Mouse (Mus musculus) cortical plate, adult 2 months (tissue): Measurements from ENCODE around the gene Lgr6. TPM values are rescaled to one million over a fixed set of nuclear protein-coding genes. Genes with fewer than 3 reads are reported as not detected.

ENCODE experiments used
- H3K27ac ChIP-seq: fragments of 200-500 bp; 2 replicates; pipeline ENCODE4 v1.5.1; 2012; ENCODE audit warnings: low read length, control low read depth, inconsistent platforms; ENCODE audit not compliant: insufficient read depth
- H3K4me1 ChIP-seq: fragments of 200-500 bp; 2 replicates; pipeline ENCODE4 v1.6.1; 2011; ENCODE audit warnings: low read length; ENCODE audit not compliant: control insufficient read depth, insufficient read depth
- H3K4me3 ChIP-seq: fragments of 200-500 bp; 2 replicates; pipeline ENCODE4 v1.5.1; 2011; ENCODE audit warnings: mild to moderate bottlenecking, low read length, control low read depth; ENCODE audit not compliant: insufficient read depth
- CTCF ChIP-seq: fragments of 200-500 bp; IDR thresholded peaks from 2 replicates; pipeline ENCODE4 v1.5.1; 2011; ENCODE audit warnings: mild to moderate bottlenecking, control low read depth, low read length; ENCODE audit not compliant: insufficient read depth; ENCODE audit errors: extremely low read depth
- POLR2A ChIP-seq: fragments of 200-500 bp; IDR thresholded peaks from 2 replicates; pipeline ENCODE4 v1.6.1; 2011; ENCODE audit warnings: mild to moderate bottlenecking, low read length, control low read depth; ENCODE audit not compliant: insufficient read depth; ENCODE audit errors: extremely low read depth
- polyA plus RNA-seq: library from polyadenylated mRNA; depleted of rRNA; stranded (reverse); fragments of >200 nt; gene quantifications from 2 replicates; pipeline ENCODE4 v1.2.3, GENCODE M21; 2012

Lgr6 gene
- polyA plus RNA-seq, 1 experiment = 1.5 TPM

DNA sequence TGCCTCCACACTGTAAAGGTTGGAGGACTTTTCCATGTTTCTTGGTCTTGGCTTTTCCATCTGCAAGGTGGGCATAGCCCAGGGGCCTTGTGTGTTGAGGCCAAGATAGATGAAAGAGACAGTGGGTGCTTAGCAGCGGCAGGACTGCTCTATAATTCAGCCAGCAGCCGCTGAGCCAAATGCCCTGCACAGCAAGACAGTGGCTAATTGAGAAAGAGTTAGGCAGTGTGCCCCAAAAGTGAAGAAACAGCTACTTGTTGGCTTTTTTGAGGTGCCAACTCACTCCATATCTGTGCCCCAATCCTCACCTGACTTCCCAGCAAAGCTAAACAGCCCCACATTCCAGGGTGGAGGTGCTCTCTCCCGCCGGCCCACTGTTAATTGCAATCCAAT is 85.3 kb downstream of the Lgr6 start:
- TF ChIP-seq POLR2A (no peak), CTCF (no peak)
- Histone ChIP-seq H3K4me1 (peaks cover 4% of the 10 kb centered on the region), H3K27ac (no peak overlapping the region), H3K4me3 (no peak overlapping the region)

DNA sequence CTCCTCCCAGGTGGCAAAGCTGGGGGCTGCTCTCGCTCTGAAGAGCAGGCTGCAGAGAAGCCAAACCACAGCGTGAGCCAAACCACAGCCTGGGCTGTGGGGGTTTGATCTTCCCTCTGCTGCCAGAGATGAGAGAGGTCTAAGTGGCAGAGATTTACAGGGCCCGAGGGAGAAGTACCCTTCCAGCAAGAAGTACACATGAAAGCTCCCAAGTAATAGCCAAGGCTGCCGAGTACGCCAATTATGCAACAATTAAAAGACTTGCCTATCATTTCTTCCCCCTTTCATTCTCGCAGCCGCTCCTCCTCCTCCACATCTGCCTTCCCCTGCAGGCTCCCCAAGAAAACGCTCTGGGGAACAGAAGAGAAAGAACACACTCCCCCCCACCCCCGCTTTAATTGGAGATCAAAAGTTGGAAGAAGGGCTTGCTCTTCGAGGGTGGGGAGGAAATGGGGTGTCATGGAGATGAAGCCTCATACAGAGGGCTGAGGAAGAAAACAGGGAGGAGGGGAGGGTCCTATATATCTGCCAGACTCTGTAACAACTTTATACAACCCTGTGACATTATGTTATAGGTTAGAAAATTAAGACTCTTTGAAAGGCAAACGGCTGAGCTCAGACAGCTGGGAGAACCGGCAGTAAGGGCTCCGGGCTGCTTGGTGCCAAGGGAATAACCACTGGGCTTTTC is 85.8 kb downstream of the Lgr6 start:
- 0 out of 2 replicates have a peak overlapping the region, but pooled peaks have one; percentile 24 for H3K27ac ChIP-seq
- no peak for TF ChIP-seq POLR2A
- no peak for TF ChIP-seq CTCF

DNA sequence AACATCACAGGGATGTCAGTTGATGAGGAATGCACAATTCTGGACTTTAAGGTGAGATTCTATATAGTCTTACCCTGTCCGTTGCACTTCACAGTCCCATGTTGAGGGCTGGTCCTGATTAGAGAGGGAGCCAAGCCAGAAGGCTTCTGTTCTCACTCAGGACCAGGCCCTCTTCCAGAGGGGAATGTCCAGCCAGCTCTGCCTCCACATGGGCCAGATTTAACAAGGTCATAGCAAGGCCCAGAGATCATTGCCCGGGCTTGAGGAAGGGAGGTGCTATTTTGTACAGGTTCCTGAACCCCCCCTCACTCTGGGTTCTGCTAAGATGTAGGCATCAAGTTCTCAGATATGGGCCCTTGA is 87.4 kb downstream of the Lgr6 start:
- no peak overlapping the region for H3K27ac ChIP-seq
- no peak overlapping the region for H3K4me3 ChIP-seq
- TF ChIP-seq CTCF (no peak), POLR2A (no peak)
- peaks cover 4% of the 10 kb centered on the region for H3K4me1 ChIP-seq

More for the DNA sequence above, 85.8 kb downstream of the Lgr6 start:
- Histone ChIP-seq H3K4me1 (peaks cover 4% of the 10 kb centered on the region), H3K4me3 (no peak overlapping the region)

DNA sequence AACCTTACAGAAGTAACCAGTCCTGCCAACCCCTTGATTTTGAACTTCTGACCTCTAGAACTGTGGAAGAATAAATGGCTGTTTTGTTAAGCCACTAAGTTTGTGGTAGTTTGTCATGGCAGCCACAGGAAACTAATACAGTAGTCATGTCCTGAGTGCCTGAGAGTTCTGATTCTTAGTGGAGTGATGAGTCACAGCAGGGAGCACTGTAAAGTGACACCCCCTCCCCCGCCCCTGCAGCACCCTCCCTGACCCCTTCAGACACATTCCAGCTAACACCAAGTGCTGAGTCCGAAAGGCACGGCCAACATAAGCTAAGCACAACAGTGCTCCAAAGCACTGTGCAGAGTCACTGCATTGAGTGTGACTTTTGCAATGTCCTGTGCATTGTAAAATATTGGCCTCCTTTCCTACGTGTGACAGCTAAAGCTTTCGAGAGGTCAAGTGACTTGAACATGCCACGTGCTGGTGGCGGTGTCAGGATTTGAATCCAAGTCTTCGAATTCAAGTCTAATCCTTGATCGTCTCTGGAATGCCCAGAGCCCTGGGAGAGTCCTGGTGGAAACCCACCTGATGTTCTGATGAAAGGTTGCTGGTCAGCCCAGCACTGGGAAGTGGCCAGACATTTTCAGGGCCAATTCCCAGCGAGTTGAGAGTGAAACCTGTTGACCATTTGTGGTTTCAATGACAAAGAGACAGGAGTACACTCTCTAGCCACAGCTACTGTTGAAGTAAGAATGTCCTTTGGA is 88.0 kb downstream of the Lgr6 start:
- no peak overlapping the region for H3K27ac ChIP-seq
- no peak for TF ChIP-seq CTCF
- TF ChIP-seq POLR2A = no peak
- peaks cover 4% of the 10 kb centered on the region for H3K4me1 ChIP-seq
- no peak overlapping the region for H3K4me3 ChIP-seq

DNA sequence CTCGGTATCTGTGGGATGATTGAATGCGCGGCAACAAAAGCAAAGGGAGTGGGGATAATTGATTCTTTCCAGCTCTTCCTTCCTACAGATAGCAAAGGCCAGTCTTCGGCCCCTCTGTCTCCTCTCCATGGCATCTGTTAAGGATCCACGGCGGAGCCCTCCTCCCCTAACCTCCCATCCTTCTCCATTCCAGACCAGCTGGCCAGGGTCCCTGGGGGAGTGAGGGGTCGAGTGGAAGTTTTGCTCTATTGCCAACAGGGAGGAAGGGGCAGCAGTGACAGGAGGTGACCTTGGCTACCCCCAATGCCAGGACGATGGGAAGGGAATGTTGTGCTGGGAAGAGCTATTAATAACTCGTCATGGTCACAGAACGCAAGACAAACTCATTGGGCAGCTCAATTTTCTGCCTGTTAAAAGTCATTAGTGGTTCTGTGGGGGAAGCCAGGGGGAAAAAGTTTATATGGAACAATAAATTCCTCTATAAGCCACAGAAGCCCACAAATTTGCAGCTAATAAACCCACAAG is 90.1 kb downstream of the Lgr6 start:
- H3K27ac ChIP-seq = no peak overlapping the region
- H3K4me1 ChIP-seq = peaks cover 7% of the 10 kb centered on the region
- H3K4me3 ChIP-seq = no peak overlapping the region
- TF ChIP-seq POLR2A (no peak), CTCF (no peak)

DNA sequence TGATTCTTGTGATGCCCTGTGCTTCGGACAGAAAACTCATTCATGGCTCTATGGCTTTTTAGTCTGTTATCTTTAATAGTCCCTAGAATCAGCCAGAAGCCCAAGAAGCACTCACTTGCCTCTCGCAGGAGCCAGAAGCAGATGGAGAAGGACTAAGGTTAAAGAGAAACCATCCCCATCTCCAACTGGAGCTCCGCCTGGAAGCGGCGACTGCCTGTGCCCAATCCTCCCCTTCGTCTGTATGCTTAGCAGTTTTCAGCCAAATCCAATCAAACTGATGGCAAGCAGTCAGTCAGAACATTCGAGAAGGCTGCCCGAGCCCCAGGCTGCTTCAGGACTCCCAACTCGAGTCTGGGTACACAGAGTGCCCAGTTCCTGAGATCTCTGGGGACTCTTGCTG is 92.6 kb downstream of the Lgr6 start:
- H3K27ac ChIP-seq = no peak overlapping the region
- TF ChIP-seq POLR2A (no peak), CTCF (no peak)
- H3K4me3 ChIP-seq = no peak overlapping the region
- H3K4me1 ChIP-seq = peaks cover 3% of the 10 kb centered on the region

DNA sequence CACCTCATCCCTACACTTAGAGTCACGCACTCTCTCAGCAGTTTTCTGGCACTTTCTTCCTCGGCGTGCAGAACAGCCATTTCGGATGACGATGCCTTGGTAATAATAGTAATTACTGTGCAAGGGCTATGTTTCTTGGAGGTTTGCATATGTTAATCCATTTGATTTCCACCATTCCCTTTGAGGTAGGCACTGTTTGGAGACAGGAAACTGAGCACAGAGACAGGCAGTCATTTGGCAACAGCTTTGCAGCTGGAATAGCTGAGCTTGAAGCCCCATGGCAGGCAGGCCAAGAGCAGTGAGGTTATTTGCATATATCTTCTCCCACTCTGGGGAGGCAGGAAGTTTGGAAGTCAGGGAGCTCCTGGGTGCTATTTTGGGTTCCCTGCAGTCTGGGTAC is 93.2 kb downstream of the Lgr6 start:
- H3K27ac ChIP-seq = no peak overlapping the region
- H3K4me3 ChIP-seq = no peak overlapping the region
- H3K4me1 ChIP-seq = peaks cover 3% of the 10 kb centered on the region
- no peak for TF ChIP-seq POLR2A
- no peak for TF ChIP-seq CTCF

DNA sequence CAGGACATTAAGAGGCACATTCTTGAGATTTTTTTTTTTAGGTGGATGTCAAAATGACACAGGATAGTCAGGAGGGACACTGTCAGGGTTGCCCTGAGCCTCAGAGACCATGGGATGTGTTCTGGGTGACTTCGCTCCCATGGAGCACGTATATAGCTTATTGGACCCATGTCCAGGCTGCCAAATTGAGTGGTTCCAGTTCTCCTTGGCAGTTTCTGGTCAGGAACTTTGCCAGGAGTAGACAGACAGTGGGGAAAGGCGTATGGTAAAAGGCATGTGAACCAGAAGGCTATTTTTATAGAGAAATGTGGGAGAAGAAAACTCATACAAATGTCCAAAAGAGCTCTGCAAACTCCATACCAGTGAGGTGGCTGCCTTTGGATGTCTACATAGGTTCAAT is 95.2 kb downstream of the Lgr6 start:
- Histone ChIP-seq H3K4me1 (peaks cover 3% of the 10 kb centered on the region), H3K27ac (no peak overlapping the region), H3K4me3 (no peak overlapping the region)
- TF ChIP-seq POLR2A = no peak
- no peak for TF ChIP-seq CTCF

DNA sequence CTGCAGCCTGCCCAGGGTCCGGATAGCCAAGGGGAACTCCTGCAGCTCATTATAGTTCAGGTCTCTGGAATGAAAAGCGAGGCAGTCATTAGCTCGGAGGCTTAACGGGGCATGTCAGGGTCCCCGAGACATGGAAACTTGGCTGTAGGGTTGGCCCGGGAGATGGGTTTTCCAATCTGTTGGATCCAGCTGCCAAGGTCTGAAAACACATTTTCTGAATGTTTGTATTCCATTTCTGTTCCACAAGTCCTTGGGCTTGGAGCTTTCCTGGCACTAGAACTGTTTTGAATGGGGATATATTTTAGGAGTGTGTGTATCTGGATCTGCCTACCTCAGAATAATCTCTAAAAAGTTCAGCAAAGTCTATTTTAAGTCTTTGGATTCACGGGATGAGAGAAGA is 99.4 kb downstream of the Lgr6 start:
- peaks cover 3% of the 10 kb centered on the region; the same call in 1 of the 2 replicates for H3K4me1 ChIP-seq
- TF ChIP-seq CTCF (no peak), POLR2A (no peak)
- no peak overlapping the region for H3K4me3 ChIP-seq
- no peak overlapping the region for H3K27ac ChIP-seq

DNA sequence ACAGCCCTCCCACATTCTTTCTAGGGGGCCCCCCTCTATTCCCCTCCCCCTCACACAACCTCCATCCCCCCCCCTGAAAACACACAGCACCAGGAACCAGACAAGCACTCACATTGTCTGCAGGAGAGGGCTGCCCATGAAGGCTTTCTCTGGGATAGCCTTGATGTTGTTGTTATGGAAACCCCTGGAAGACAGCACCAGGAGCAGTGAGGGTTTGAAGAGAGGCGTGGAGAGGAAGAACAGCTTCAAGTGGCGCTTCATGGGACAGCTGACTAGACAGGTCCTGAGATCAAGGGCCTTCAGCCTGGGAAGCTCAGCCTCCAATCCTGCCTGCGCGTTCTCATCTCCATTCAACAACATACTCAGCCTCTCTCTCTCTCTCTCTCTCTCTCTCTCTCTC is 101.7 kb downstream of the Lgr6 start:
- TF ChIP-seq POLR2A = no peak
- TF ChIP-seq CTCF = no peak
- Histone ChIP-seq H3K4me1 (no peaks in the 10 kb centered on the region), H3K4me3 (no peak overlapping the region), H3K27ac (no peak overlapping the region)

DNA sequence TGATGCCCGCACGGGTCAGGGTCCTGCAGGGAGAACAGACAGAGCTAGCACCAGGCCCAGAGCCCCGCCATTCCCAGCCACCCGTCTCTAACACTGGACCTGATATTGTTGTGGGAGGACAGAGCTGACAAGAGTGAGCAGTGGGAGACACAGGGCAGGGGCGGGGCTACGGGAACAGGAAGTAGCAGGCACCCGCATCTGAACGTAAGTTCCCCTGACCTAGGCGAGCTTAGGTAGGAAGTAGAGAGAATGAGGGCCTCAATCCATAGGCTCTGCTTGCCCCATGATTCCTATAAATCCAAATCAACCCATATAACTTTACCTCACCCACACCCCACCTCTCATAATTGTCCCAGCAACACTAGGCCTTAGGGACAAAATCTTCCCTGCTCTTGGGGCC is 104.5 kb downstream of the Lgr6 start:
- Histone ChIP-seq H3K4me3 (no peak overlapping the region), H3K27ac (no peak overlapping the region), H3K4me1 (no peaks in the 10 kb centered on the region)
- TF ChIP-seq CTCF (no peak), POLR2A (no peak)
